Mouse (Mus musculus): ENCODE data around the gene Rac2. TPM values are rescaled to one million over a fixed set of nuclear protein-coding genes. Genes with fewer than 3 reads are reported as not detected.
A peak's percentile ranks its signal among the peaks of the same experiment; 100 is the strongest.

Rac2 gene
- polyA plus RNA-seq, 1 experiment from 2014 or later = 8.8 TPM

- no peak overlapping the region for H3K27ac ChIP-seq (replicated peaks)
- no peaks in the 10 kb centered on the region for H3K36me3 ChIP-seq
- no peaks in the 10 kb centered on the region for H3K9me3 ChIP-seq
- H3K9ac ChIP-seq = no peak overlapping the region
- H3K4me1 ChIP-seq (replicated peaks) = peaks cover 9% of the 10 kb centered on the region
- WGBS = 93% methylated on average over 6 of the region's 6 CpGs
- no peak overlapping the region for H3K4me3 ChIP-seq
- H3K27me3 ChIP-seq = no peaks in the 10 kb centered on the region
- ATAC-seq (ENCODE audit: low read depth) = no peak
- H3K4me2 ChIP-seq = no peak overlapping the region
Measured at GRCm38 (mm10) chr15:78510736-78511135, 61.8 kb downstream of the Rac2 start.

GRCm38 (mm10) chr15:78510121-78510576 lies 62.4 kb downstream of the Rac2 start:
- H3K27ac ChIP-seq (replicated peaks) = peak overlapping the region; percentile 33
- 0 out of 2 replicates have a peak overlapping the region, but pooled peaks have one; percentile 45 for H3K9ac ChIP-seq
- peaks cover 9% of the 10 kb centered on the region for H3K4me1 ChIP-seq (replicated peaks)
- H3K9me3 ChIP-seq = no peaks in the 10 kb centered on the region
- no peak for ATAC-seq (ENCODE audit: low read depth)
- H3K27me3 ChIP-seq = no peaks in the 10 kb centered on the region
- 51% methylated on average over 8 of the region's 8 CpGs for WGBS
- no peaks in the 10 kb centered on the region for H3K36me3 ChIP-seq
- H3K4me3 ChIP-seq = no peak overlapping the region
- no peak overlapping the region; the same call in 1 of the 2 replicates for H3K4me2 ChIP-seq

GRCm38 (mm10) chr15:78509297-78509899 lies 63.2 kb downstream of the Rac2 start:
- no peaks in the 10 kb centered on the region for H3K36me3 ChIP-seq
- no peaks in the 10 kb centered on the region for H3K9me3 ChIP-seq
- H3K4me2 ChIP-seq = peak overlapping the region; percentile 30; the same call in 1 of the 2 replicates
- no peaks in the 10 kb centered on the region for H3K27me3 ChIP-seq
- peak overlapping the region; percentile 33 for H3K27ac ChIP-seq (replicated peaks)
- no peak overlapping the region for H3K4me3 ChIP-seq
- WGBS = 47% methylated on average over 12 of the region's 12 CpGs
- H3K4me1 ChIP-seq (replicated peaks) = peaks cover 9% of the 10 kb centered on the region
- ATAC-seq (ENCODE audit: low read depth) = no peak
- 0 out of 2 replicates have a peak overlapping the region, but pooled peaks have one; percentile 45 for H3K9ac ChIP-seq

Other genes starting within 250 kb of the Rac2 start
- 0.48 and 1.1 TPM in 2 replicates for gene Csf2rb, start 247.0 kb downstream of the Rac2 start, polyA plus RNA-seq (2015; fragmentation: Nextera tagmentation; extraction: Ambion mirVana)
- not detected in 2 replicates for gene Tex33, start 176.9 kb downstream of the Rac2 start, polyA plus RNA-seq (2015; fragmentation: Nextera tagmentation; extraction: Ambion mirVana)
- gene Tst, start 166.9 kb downstream of the Rac2 start, polyA plus RNA-seq (2015; fragmentation: Nextera tagmentation; extraction: Ambion mirVana) = 7.9 and 11.4 TPM in 2 replicates
- 2.3 and 2.9 TPM in 2 replicates for gene Mpst, start 166.4 kb downstream of the Rac2 start, polyA plus RNA-seq (2015; fragmentation: Nextera tagmentation; extraction: Ambion mirVana)
- 120 and 122 TPM in 2 replicates for gene Kctd17, start 144.2 kb downstream of the Rac2 start, polyA plus RNA-seq (2015; fragmentation: Nextera tagmentation; extraction: Ambion mirVana)
- gene Tmprss6, start 104.1 kb downstream of the Rac2 start, polyA plus RNA-seq (2015; fragmentation: Nextera tagmentation; extraction: Ambion mirVana) = 0.15 and 0.28 TPM in 2 replicates
- gene Il2rb, start 77.5 kb downstream of the Rac2 start, polyA plus RNA-seq (2015; fragmentation: Nextera tagmentation; extraction: Ambion mirVana) = 0.06 TPM in 1 of 2 replicates, not detected in the other
- 7.4 and 8.5 TPM in 2 replicates for gene C1qtnf6, start 41.4 kb downstream of the Rac2 start, polyA plus RNA-seq (2015; fragmentation: Nextera tagmentation; extraction: Ambion mirVana)
- 0.25 and 0.29 TPM in 2 replicates for gene Sstr3, start 28.1 kb downstream of the Rac2 start, polyA plus RNA-seq (2015; fragmentation: Nextera tagmentation; extraction: Ambion mirVana)
- gene Cyth4, start 24.3 kb upstream of the Rac2 start, polyA plus RNA-seq (2015; fragmentation: Nextera tagmentation; extraction: Ambion mirVana) = 7.3 and 7.7 TPM in 2 replicates
- gene Elfn2, start 146.0 kb upstream of the Rac2 start, polyA plus RNA-seq (2015; fragmentation: Nextera tagmentation; extraction: Ambion mirVana) = 5.5 and 6.0 TPM in 2 replicates
- gene Mfng, start 200.7 kb upstream of the Rac2 start, polyA plus RNA-seq (2015; fragmentation: Nextera tagmentation; extraction: Ambion mirVana) = 34.2 and 34.4 TPM in 2 replicates
- 1.7 and 2.0 TPM in 2 replicates for gene Card10, start 230.3 kb upstream of the Rac2 start, polyA plus RNA-seq (2015; fragmentation: Nextera tagmentation; extraction: Ambion mirVana)

Data from neural tube, embryonic 13.5 days (tissue).